Mouse (Mus musculus) embryo, embryonic 10 days (tissue): ENCODE results near the gene Hook2.
A peak's percentile ranks its signal among the peaks of the same experiment; 100 is the strongest.

Experiments
- DNase-seq: peaks from one replicate; pipeline ENCODE4 v3.0.0-alpha.2; 2015; ENCODE audit warnings: low spot score

The Hook2 gene

DNA sequence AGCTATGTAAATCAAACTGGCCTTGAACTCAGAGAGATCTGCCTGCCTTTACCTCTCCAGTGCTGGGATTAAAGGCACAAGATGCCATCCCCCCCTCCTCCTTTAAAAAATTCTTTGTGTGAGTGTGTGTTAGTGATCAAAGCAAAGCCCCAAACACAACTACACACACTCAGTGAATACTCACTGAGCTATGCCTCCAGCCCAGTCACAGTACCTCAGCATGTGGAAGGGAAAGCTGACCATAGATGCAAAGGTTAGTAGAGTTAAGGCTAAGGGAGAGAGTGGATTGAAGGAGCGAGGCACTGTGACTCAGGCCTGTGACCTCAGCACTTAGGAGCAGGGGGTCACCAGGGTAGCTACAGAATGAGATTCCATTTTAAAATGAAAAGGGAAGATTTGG lies 17.3 kb upstream of the Hook2 start:
- no peak for DNase-seq

DNA sequence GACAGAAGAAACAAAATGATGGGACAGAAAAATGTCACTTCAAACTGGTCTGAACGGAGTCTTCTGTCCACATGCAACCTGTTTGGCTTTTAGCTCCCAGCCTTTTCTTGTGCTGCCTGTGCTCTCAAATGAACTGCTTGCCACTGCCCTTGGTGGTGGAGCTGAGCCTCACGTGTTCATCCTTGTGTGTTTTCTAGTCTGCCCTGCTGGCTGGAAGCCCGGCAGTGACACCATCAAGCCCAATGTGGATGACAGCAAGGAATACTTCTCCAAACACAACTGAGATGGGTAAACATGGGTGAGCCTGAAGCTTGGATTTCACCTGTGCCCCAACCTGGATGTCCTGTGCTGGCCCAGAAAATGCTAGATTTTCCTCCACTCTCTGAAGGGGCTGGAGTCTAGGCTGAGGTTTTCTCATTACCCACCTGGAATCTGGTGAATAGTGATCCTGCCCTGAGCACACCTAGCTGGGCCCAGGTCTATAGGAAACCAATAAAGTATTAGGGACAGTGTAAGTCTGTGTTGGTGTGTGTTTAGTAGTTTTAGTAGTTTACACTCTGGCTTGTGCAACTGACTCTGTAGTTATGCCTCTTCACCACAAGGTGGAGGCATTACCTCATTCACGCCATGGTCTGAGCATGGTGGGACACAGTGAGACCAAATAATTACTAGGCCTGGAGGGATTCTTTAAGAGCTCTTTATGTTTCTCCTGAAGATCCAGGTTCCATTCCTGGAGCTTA lies 16.4 kb upstream of the Hook2 start:
- peak; percentile 84 for DNase-seq

DNA sequence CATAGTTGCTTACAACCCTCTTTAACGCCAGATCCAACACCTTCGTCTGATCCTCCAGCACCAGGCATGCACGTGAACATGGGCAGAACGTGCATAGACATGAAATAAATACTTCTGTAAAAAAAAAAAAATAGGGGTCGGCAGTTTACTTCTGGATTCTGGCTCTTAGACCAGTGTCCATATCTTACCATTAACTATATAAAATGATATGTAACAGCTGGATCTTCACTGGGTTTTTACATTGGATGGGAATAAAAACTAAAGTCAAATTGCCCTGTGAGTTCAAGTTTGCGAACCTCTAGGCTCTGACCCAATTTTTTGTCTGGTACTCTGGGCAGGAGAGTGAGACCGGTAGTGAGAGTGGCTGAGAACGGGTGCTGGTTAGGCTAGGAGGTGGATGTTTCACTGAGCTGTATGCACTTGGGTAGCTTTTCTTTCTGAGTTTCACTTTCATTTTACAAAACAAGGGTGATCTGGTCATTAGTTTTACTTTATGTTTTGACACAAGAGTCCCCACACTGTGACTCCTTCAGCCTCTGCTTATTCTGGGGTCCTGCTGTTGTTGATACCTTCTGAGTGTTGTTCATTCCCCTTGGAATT lies 15.8 kb upstream of the Hook2 start:
- DNase-seq: no peak

DNA sequence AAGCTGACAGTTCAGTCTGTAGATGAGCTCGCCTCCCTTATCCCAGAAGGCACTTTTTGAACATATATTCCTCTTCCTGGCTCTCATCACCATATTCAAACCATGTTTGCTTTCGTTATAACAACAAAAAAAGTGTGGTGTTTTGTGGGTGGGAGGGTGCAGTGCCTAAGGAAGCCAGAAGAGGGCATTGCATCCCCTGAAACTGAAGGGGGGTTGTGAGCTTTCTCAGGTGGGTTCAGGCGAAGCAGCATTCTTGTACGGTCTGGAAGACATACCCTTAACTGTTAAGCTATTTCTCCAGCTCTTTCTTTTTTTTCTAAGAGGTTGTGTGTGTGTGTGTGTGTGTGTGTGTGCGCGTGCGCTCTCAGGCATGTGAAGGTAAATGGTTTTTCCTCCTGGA lies 15.0 kb upstream of the Hook2 start:
- peak; percentile 66 for DNase-seq

DNA sequence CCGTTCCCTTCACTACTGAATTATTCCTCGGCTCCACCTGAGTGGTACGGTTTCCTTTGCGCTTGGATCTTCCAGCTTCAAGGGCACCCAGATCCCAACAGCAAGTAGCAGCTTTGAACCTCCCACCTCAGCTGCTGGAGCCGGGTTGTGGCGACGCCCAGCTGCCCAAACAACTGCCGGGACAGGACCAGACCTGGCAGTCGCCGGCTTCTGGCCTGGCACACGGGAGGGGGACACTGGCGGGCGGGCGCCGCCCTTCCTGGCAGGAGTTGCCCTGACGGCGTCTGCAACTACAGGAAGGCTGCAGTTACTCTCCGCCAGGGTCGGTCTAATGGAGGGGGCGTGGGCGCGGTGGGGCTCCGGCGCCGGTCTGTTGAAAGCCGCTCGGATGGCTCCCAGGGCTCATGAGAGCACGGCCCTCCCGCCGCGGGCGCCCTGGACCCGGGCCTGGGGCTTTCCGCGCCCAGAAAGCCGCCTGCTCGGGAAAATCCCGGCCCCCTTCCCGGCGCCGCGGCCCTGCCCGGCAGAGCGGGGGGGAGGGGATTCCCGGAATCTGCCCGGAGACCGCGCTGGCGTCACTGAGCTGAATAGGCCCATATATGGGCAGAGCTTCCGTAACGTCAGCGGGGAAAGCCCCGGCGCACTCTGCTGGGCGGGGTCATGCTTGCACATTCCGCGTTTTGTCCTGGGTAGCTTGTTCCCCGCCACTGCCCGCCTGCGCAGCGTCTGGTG lies 14.2 kb upstream of the Hook2 start:
- peak; percentile 96 for DNase-seq

DNA sequence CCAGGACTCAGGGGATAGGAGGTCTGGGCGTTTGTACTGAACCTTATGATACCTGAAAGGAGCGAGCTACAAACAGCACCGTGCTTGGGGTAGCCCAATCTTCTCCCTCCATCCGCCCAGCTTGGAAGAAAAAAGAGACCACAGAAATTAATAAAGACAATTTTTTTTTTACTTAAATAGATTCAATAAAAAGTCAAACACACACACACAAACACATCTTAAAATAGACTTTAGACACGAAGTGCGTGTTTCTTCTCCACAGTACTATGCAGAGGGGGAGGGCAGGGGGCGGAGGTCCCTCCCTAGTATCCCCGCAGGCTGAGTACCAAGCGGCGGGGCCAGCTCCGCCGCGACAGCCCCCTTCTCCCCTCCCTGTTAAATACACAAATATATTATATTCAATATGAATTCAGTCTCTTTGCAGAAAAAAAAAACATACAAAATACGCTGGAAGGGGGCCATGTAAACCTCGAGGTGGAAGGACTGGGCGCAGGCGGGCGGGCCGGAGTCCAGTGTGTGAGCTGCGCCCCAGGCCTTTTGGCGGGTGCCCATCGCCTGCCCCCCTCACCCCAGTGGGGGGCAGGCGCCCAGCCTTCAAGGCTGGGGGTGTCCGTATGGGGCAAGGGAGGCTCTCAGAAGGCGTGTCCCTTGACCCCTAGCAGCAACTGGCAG lies 13.5 kb upstream of the Hook2 start:
- no peak for DNase-seq

DNA sequence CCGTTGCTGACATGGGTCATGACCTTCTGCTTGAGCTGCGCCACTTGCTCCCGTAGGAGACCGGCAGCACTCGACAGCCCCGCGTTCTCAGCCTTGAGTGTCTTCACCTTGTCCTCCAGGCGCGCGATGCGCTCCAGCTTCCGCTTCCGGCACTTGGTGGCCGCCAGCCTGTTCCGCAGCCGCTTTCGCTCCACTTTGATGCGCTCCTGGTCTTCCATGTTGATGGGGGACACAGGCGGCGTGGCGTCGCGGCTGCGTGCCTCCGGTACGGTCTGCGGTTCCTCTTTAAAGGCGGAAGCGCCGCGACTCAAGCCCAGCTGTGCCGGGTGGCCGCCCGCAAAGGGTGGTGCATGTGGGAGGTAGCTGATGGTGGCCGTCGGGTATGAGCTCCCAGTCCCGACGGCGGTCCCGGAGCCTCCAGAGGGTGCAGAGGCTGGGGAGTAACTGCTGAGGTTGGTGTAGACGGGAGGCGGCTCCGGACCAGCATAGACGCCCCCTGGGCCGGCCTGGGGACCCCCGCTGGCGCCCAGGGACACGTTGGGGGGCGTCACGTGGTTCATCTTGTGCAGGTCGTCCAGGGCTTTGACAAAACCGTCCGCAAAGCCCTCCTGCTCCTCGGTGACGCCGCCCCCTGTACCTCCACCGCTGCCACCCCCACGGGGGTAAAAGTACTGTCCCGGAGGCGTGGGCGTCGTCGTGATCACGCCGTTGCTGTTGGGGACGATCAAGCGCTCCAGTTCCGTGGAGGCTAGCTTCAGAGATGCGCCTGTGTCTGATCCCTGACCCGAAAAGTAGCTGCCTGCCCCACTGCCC lies 12.8 kb upstream of the Hook2 start:
- peak; percentile 80 for DNase-seq

DNA sequence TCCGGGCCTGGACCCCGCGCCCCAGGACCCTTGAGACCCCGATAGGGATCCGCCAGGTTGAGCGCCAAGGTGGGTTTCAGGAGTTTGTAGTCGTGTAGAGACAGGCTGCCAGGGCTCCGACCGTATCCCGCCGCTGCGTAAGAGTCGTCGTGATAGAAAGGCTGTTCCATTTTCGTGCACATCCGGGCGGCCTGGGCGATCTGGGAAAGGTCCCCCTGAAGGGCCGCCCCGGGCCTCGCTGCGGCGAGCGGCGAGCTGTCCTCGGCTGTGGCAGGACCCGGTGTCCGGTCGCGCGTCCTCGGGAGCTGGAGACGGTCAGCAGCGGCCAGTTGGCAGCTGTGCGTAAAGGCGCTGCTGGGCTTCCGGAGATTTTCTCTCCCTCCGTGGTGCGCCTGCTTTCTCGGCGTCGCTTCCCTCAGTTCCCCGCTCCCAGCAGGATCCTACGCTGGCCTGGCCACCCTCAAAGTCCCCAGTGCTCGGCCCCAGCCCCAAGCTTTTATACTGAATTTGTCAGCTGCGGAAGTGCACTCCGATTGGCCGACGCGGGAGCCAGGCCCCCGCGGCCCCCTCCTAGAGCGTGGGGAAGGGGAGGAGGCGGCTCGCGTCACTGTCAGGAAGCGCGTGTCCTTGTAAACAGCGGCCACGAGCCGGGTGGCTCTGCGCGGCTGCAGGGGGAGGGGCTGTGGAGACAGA lies 12.0 kb upstream of the Hook2 start, which contains the start of gene Junb:
TSS of gene Junb (minus strand) at position 471 of the 693 bp plus-strand sequence.
- DNase-seq: peak; percentile 86

DNA sequence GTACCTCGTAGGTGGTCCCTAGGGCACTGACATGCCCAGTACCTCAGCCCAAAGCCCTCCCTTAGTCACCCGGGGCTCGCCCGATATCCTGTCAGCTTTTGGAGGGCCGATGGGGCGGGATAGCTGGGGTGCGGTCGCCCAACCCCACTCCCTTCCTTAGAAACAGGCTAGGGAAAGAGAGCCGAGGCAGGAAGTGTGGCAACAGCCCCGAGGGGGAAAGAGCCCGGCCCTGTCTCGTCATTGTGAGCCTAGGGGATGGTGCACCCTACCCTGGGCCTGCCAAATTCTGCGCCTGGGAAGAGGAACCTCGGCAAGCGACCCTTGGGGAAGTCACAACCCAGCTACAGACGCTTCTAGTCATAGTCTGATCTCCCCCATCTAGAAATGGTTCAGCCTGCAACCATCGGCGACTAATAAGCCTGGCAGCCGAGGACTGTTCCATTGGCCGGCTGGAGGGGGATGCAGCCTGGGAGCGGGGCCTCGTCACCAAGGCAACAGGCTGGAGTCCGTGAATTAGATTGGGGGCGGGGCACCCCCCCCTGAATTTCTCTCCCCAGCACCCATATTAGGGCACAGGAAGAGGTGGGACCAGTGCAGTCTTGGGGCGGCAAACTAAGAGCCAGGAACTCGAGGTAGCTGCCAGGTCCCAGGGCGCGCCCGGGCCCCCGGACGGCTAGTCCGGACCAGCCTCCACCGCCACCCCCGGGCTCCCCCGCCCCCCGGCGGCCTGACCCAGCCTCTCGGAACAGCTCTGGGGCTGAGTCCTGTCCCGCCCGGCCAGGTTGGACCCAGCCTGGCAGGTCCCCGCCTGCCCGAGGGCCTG lies 10.6 kb upstream of the Hook2 start:
- peak; percentile 92 for DNase-seq

DNA sequence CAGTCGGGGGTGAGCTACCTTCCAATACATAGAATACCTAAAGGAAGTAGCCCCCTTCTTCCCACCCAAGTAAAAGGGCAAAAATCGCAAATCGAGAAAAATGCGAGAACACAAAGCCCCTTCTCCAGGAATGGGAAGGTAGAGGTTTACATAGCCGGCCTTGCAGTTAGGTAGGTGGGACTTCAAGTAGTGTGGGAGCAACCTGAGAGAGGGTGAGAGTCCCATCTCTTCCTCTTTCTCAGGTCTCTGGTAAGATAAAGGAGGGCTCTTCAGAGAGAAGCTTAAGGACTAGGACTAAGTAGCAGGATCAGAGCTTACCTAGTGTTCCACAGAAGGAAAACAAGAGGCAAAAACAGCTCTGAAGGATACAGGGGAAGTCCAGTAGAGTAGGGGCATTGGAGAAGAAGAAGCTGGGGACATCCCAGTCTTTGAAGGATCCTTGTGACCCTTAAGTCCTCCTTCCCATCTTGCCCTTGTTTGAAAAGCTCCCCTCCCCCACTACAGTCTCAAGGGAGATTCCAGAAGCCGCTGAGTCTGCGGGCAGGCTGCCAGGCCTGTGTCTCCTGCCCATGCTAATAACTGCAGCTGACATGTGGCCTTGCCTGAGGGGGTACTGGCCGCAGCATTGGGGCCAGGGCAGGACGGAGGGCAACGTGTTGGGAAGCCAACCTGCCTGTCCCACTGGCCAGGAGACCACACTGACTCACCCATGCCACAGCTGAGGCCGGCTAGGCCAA lies 9.6 kb upstream of the Hook2 start:
- DNase-seq: no peak

DNA sequence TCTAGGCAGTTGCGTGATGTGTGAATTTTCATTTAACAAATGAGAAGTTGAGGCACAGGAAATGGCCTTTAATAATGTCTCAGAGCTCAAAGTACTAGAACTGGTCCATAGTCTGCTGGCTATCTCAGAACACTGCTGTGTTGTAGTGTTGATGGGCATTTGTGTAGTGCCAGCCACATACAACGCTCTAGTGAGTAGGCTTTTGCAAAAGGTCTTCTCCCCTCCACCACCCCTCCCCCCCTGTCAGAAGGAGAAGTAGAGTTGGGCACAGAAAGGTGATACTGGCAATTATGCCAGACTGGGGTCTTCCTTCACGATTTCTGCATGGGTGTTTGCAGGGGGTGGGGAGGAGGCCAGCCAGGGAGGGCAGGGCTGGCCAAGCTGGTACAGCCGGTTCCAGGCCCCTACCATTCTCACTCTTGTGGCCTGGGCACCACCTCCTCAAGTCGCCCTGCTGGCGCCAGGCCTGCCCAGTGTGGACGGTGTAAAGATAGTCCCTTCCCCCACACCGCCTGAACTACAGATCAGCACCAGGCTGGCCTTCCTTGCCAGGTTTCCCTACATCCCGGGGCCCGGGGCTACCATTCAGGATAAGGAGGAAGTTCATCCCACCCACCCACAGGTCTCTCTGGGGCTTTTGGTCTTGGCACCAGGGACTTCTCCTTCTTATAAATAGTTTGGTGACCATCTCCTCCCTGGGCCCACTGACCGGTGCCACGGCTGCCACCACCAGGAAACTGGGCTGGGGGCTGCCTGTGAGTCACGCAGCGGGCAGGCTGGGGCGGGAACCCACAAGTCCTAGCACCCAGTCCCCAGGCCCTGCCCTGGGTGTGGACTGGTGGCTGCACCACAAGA lies 8.5 kb upstream of the Hook2 start:
- DNase-seq: no peak

DNA sequence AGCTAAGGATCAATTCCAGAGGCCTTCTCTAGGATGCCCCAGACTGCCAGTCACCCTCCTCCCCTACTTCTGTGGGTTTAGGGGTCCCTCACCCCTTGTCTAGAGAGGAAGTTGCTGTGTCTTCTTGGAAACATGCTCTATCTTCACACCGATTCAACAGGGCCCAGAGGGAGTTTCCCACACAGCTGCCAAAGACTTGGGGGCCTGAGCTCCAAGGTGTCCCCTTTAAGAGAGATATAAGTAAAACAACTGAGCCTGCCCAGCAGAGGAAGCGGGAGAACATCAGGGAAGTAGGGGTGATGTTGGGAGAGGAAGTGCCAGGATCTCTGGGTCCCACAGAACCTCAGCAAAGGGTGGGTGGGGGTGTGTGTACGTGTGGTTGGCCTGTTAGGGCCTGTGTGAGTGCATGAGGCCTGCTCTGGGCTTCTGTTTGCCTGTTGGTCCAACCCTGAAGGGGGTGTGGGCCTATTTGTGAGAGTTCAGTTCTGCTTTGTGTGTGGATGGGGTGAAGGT lies 7.8 kb upstream of the Hook2 start:
- no peak for DNase-seq

DNA sequence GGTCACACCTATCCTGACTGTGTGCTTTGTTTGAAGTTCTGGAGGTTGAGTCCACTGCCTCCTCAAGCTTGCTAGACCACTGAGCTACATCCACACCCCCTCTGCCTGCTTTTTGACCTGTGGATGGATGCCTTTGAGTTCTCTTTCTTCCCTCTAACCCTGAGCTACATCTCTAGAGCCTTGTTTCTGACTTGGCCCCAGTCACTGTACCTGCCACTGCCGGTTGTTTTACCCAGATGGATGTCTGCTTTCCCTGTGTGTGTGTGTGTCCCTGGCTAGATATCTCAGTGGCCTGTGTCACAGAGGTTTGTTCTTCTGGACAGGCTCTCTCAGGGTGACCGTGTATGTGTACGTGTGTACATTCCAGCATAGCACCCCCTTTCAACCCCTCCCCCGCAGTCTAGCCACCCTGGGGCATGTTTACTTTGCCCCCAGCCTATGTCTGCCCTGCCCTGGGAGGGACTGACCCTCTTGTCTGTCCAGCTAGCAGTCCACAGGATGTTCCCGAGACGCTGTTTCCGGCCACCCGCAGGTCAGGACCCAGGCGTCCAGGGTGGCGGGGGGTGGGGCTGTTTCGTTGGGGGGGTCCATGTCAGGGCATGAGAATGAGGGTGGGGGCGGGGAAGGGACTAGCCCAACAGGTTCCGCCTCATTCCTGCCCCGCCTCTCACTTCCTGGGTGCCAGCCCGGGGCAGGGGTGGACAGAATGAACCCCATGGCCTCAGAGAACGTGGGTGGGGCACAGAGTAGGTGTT lies 5.9 kb upstream of the Hook2 start:
- no peak for DNase-seq

DNA sequence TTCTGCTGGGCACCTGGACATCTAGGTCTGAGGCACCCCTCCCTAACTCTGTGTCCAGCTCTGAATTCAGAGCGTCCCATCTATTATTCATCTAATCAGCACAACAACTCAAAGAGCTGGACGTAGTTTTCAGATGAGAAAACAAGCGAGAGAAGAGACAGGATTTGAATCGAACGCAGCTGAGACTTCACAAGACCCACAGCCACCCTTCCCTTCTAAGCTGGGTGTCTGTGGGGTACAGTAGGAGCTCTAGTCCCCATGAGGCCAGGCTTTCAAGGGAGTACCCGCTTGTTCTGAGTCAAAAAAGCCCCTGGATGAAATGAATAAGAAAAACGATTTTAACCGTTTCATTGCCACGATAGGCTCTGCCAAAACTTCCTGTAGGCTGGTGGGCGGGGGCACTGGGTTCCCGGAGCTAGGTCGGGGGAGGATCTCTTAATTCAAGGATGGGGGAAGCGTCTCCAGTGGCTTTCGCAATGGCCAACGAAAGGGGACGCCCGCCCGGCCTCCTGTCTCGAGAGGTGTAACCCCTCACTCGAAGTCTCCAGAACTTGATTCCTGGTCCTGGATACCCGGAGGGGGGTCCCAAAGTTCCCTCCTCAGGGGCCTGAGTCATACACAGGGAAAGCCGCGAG lies 5.2 kb upstream of the Hook2 start:
- peak; percentile 49 for DNase-seq

DNA sequence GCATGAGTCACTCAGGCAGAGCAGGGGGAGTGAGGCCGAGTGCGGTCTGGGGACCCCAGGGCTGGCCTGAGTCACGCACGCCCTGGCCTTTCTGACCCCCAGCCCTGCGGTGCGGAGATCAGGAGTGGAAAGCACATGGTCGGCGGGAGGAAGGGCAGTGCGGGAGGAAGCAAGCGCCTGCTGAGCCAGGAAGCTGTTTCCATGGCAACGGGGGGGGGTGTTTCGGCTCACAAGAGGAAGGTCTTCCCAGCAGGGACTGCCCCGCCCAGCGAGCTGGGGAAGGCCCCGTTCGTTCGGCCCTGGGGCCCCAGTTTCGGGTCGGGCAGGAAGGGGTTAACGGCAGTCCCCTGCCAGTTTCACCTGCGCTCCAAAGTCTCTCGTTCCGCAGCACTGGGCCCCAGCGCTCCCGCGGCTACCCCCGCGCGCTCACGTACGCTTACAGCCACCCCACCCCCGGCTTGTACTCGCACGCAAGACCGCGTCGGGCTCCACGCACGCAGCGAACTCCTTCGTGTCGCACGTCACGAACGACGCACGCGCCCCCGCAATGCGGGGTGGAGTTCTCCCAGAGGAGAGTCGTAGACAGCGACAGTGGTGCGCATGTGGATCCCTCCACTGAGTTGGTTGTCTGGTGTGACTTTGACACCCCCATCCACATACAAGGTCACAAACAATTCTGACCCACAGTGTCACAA lies 4.6 kb upstream of the Hook2 start:
- peak; percentile 75 for DNase-seq

DNA sequence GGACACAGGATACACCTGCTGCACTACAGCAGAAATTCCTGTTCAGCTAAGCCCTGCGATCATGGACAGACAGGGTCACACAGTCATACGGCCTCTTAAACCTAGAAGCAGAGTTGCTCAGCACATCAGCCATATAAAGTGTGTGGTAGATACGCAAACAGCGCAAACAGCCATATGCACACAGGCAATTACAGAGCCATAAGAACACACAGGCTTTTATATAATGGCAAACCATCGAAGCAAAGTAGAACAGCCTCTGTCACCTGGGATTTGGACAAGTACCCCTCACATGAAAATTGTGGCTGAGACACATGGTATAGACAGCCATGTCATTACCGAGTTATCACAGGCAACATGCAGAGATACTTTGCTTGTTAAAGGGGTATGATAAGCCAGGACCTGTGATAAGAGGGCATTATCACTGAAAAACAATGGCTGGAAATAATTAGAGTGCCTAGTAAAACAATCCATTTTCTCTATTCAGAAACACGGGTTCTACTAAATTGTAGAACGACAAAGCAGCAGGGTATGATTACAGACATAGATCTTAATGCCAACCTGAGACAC lies 3.9 kb upstream of the Hook2 start:
- peak; percentile 32 for DNase-seq
